Mouse (Mus musculus) bone marrow, adult 2 months (tissue): ENCODE data around the gene Stra8. TPM values are rescaled to one million over a fixed set of nuclear protein-coding genes. Genes with fewer than 3 reads are reported as not detected.

Source experiments
- H3K27ac ChIP-seq: fragments of 200-500 bp; 2 replicates; pipeline ENCODE4 v1.5.1; 2012; ENCODE audit warnings: low read depth, mild to moderate bottlenecking, control low read depth, inconsistent platforms, low read length; ENCODE audit not compliant: control insufficient read depth, poor library complexity, insufficient read depth
- H3K4me1 ChIP-seq: fragments of 200-500 bp; 2 replicates; pipeline ENCODE4 v1.6.1; 2011; ENCODE audit warnings: low read length; ENCODE audit not compliant: control insufficient read depth, insufficient read depth
- H3K4me3 ChIP-seq: fragments of 200-500 bp; replicated peaks from 2 replicates; pipeline ENCODE3; 2011; ENCODE audit warnings: mild to moderate bottlenecking, low read depth, low read length, control low read depth; ENCODE audit not compliant: control insufficient read depth
- CTCF ChIP-seq: fragments of 200-500 bp; IDR thresholded peaks from 2 replicates; pipeline ENCODE4 v1.5.1; 2011; ENCODE audit warnings: low read length, control low read depth; ENCODE audit not compliant: control insufficient read depth, insufficient read depth
- POLR2A ChIP-seq: fragments of 200-500 bp; IDR thresholded peaks from 2 replicates; pipeline ENCODE4 v1.6.1; 2011; ENCODE audit warnings: low read depth, mild to moderate bottlenecking, control low read depth, low read length, borderline replicate concordance; ENCODE audit not compliant: control insufficient read depth
- WGBS: fragments of 180-500 bp; shearing (Covaris S2); methylation state at CpG from one replicate; pipeline ENCODE4 v1.1.7; 2018; 5-methylcytosine and 5-hydroxymethylcytosine counted together
- polyA plus RNA-seq: library from polyadenylated mRNA; stranded (reverse); fragments of >200 nt; gene quantifications from 2 replicates; pipeline ENCODE4 v1.2.4, GENCODE M21; 2011; ENCODE audit warnings: low replicate concordance; ENCODE audit not compliant: missing spikeins, insufficient read depth, insufficient read length

Gene Stra8
- polyA plus RNA-seq, 1 experiment, result 1.4 TPM

DNA sequence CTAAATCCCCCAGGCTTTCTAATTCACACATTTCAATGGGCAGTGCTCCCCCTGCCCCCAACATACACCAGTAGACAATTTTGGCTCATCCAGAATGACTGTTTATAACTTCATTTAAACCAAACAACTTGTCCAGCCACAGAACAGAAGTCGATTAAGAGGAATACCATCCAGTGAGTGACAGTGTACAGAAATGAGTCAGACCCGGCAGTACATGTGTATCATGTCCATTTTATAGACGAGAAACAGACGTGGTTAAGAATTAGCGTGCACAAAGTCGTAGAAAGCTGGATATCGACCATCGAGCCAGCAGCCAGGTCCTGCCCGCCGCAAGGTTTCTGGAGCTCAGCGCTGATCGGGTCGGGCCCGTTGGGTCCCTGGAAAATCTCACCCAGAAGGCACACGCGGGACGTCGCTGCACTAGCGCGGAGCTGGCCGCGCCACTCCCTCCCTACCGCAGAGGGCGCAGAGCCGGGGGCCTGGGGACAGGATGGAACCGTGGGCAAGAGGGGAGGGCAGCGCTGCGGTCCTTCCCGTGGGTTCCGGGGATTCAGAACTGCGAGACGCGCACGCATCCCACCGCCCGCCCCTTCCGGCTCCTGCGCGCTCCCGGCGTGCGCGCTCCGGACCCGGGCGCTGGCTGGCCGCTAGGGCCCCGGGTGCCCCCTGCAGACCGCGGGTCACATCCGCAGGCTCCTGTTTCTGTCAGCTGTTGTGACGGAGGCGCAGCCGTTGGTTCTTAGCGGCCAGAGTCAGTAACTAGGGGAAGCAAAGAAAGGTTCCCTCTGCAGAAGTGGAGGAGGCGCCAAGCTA lies 42.2 kb upstream of the Stra8 start, which contains the start of gene Cyren:
TSS of gene Cyren (minus strand) at position 552 of the 813 bp plus-strand sequence.
- peaks cover 11% of the 10 kb centered on the region for H3K4me1 ChIP-seq
- TF ChIP-seq POLR2A (peak; percentile 69; the same call in 1 of the 2 replicates), CTCF (peak; percentile 56; the same call in 1 of the 2 replicates)

DNA sequence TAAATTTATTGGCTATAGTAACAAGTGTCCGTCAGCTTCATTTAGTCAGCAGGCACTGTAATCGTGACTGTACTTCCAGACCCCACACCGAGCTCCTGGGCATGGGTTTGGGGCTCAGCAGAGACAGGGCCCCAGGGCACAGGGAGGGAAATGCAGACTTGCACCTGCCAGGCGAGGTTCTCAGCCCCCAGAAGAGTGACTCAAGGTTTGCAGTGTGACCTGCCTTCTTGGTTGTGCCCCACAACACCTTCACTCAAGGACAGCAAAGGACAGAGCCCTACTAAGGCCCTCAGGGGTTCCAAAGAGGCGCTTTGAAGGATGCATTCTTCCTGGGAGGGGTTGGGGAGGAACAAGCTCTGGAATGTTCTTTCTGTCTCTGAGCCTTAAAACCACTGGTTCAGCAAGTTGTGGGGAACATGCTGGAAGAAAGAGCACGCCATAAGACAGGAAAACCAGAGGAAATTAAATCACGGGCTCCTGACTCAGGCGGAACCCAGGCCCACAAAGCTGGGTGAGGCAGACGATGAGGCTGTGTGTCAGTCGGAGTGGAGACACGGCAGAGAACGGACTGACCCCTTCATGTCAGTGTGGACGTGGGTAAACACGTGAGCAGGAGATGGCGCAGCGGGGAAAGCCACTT lies 40.7 kb upstream of the Stra8 start:
- no peak for TF ChIP-seq POLR2A
- TF ChIP-seq CTCF, result no peak
- H3K27ac ChIP-seq, result no peak overlapping the region
- H3K4me3 ChIP-seq, result no peak overlapping the region
- 86% methylated on average over 16 of the region's 16 CpGs for WGBS
- peaks cover 11% of the 10 kb centered on the region for H3K4me1 ChIP-seq

More for the DNA sequence above, 42.2 kb upstream of the Stra8 start, which contains the start of gene Cyren:
- under 1% methylated on average over 56 of the region's 56 CpGs for WGBS
- Histone ChIP-seq H3K27ac (peak within 1 kb of the TSS; percentile 88), H3K4me3 (peak within 1 kb of the TSS; percentile 85)

DNA sequence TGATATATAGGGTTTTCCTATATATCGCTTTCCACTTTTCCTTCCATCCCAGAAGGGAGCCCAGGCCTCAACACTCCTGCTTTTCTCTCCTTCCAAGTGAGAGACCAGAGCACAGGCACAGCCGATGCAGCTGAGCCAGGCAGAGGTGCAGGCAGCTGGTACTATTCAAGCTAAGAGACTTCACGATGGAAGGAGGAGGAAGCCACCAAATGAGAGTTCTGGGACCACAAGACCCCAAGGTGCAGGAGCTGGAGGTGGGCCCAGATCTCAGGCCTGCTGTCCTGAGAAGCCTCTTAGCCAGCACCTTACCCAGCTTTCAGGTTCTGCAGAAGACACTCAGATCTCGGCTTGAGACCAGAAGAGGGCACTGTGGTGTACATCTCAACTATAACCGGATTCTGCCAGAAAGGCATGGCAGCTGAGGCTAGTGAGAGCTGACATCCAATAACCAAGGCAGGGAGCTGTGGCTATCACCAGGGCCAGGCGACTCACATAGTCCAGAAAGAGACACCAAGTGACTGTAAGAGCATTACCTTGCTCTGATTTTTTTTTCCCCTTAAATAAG lies 40.0 kb upstream of the Stra8 start:
- no peak overlapping the region for H3K4me3 ChIP-seq
- 54% methylated on average over 6 of the region's 6 CpGs for WGBS
- H3K27ac ChIP-seq, result no peak overlapping the region
- peaks cover 7% of the 10 kb centered on the region; the same call in 1 of the 2 replicates for H3K4me1 ChIP-seq
- TF ChIP-seq CTCF, result peak; percentile 30; the same call in 1 of the 2 replicates
- TF ChIP-seq POLR2A, result no peak

DNA sequence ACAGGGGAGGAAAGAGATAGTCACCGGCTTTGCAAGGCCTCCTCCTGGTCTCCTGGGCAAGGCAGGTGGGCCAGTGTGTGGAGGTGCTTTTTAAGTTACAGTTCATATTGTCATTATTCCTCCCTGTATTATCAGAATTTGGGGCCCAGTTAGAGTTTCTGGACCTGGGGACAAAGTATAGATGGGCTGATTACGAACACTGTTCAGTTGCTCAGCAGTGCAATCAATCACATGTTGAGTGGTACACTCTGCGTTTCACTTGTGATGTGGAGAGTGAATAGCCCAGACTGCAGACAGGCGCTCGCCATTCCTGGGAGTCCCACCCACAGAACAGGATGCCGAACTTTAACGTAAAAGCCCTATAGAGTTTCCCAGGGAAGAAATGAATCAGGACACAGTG lies 35.2 kb upstream of the Stra8 start:
- H3K4me1 ChIP-seq, result no peaks in the 10 kb centered on the region
- 93% methylated on average over 7 of the region's 7 CpGs for WGBS
- no peak overlapping the region for H3K27ac ChIP-seq
- TF ChIP-seq CTCF (no peak), POLR2A (no peak)
- no peak overlapping the region for H3K4me3 ChIP-seq

DNA sequence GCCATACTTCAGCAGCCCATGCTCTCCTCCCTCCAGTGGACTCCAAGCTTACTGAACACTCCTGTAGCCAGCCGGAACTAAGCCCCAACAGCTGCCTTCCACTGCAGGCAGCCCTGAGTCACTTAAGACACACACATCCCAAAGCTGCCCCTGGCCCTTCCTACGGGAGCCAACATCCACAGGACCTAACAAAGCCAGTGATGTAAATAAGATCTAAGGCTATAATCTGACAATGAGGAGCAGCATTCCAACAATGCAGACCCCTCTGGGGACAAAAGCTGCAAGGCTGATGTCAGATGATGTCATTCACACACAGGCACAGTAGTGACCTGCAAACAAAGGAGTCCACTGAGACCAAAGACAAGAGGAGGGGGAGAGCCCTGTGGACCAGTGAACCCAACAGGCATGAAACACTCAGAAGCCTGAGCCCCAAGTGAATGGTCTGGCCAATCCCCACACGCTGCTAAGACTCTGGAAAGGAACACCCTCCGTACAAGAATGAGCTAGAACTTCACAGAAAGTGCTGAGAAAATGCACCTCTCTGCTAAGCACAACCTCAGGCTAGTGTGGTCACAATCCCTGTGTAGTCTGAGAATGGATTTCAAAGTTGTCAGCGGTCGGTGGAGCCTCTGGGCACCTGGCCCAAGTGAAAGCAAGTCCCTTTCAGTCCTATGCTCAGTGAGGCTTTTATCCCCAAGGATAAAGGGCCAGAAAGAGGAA lies 32.7 kb upstream of the Stra8 start:
- no peak for TF ChIP-seq CTCF
- TF ChIP-seq POLR2A, result no peak
- Histone ChIP-seq H3K4me3 (no peak overlapping the region), H3K27ac (no peak overlapping the region), H3K4me1 (no peaks in the 10 kb centered on the region)
- WGBS, result 90% methylated on average over 6 of the region's 6 CpGs

DNA sequence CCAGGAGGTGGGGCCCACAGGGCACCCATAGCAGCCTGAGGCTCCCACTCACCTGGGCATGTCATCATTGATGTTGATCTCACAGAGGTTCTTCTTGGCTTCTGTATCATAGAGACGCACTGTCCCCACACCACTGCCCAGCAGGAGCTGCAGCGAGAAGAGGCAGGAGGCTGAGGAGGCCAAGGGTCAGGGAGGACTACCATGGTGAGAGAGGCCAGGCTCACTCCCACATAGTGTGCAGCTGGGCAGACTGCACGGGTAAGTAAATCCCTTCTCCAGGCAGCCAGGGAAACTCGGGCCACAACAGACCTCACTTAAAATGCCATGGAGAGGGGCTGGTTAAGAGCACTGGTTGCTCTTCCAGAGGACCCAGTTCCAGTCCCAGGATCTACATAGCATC lies 30.8 kb upstream of the Stra8 start:
- no peak overlapping the region for H3K27ac ChIP-seq
- H3K4me1 ChIP-seq, result no peaks in the 10 kb centered on the region
- TF ChIP-seq CTCF (no peak), POLR2A (no peak)
- 92% methylated on average over 4 of the region's 4 CpGs for WGBS
- H3K4me3 ChIP-seq, result no peak overlapping the region

DNA sequence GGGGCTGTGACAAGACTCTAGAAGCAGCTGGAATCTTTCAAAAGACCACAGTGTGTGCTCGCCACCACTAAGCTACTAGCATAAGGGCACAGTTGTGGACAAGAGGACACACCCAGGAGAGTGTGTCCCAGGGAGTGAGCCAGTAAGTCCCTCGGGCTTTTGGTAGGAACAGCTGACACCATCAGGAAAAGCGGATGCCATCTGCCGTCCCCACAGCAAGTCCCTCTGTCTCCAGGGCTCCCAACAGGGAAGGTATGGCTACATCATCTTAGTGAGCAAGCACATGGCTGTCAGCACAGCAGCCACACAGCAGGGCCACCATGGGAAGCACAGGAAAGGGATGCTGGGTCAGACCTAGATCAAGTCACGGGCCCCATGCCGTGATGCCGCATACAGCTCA lies 24.4 kb upstream of the Stra8 start:
- Histone ChIP-seq H3K4me1 (no peaks in the 10 kb centered on the region), H3K4me3 (no peak overlapping the region), H3K27ac (no peak overlapping the region)
- 94% methylated on average over 7 of the region's 7 CpGs for WGBS
- TF ChIP-seq POLR2A, result no peak
- TF ChIP-seq CTCF, result no peak

DNA sequence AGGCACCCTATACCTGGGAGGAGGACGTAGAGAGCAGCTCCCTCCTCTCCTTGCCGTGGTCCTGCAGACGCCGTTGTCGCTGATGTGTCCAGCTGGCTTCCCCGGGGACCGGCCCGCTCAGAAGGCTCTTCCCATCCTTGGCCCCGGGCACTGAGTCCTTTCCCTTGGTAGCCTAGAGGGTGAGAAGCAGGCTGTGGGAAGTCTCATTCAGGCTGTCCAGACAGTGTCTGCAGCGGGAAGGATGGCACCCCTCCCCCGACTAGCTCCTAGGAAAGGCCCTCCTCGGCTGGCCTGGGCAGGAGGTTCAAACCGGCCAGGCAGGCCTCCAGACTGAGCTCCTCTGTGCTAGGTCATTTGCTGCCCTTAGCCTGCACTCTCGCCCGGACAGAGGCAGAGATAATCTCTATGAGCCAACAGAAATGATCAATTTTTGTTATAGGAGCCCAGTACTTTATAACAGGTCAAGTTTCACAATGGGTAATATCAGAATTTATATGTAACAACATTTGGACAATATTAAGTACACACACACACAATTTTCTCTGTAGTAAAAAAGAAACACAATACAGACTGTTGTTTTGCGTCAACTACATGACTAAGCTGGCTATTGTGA lies 23.7 kb upstream of the Stra8 start:
- no peak overlapping the region for H3K27ac ChIP-seq

More for the DNA sequence above, 23.7 kb upstream of the Stra8 start:
- no peaks in the 10 kb centered on the region for H3K4me1 ChIP-seq
- TF ChIP-seq CTCF (no peak), POLR2A (no peak)
- 93% methylated on average over 16 of the region's 16 CpGs for WGBS
- H3K4me3 ChIP-seq, result no peak overlapping the region
